Comparison of ENCODE assay signal across 12 mouse cellular contexts in genomic region chr5:128348835-128349234, GRCm38 (mm10).
DNase-seq lines count a peak whose midpoint lies in the region; ATAC-seq and TF ChIP-seq lines count a peak whose summit lies in the region.
"Had no signal": no experiment of that assay in that cellular context is flagged by ENCODE, and none has a peak within 500 bp of the region (broad histone marks: within the 10 kb centered on the region; RNA-seq: fewer than 3 reads in every experiment).

No protein-coding gene starts in this region.

- H3K27me3 ChIP-seq in kidney, postnatal 0 days (ENCODE audit: insufficient read depth, low read length), result no peaks in the 10 kb centered on the region
- H3K27me3 ChIP-seq in kidney, embryonic 14.5 days (ENCODE audit: control insufficient read depth, insufficient read depth, low read length), result no peaks in the 10 kb centered on the region
- H3K27me3 ChIP-seq in embryonic facial prominence, embryonic 14.5 days (replicated peaks; ENCODE audit: control insufficient read depth, insufficient read depth, low read length), result no peaks in the 10 kb centered on the region
- H3K27me3 ChIP-seq: forebrain, embryonic 15.5 days; limb, embryonic 13.5 days had no signal

- H3K4me1 ChIP-seq in kidney, postnatal 0 days (replicated peaks; ENCODE audit: insufficient read depth, low read length), result no peaks in the 10 kb centered on the region
- no peaks in the 10 kb centered on the region for H3K4me1 ChIP-seq in kidney, embryonic 14.5 days (ENCODE audit: control insufficient read depth, insufficient read depth, low read length)
- no peaks in the 10 kb centered on the region for H3K4me1 ChIP-seq in embryonic facial prominence, embryonic 14.5 days (ENCODE audit: control insufficient read depth, insufficient read depth, low read length)
- H3K4me1 ChIP-seq: forebrain, embryonic 15.5 days; limb, embryonic 13.5 days had no signal

- no peak for TF ChIP-seq CTCF in kidney, postnatal 0 days (IDR thresholded peaks at IDR 0.05; ENCODE audit: low read depth)

- no peaks in the 10 kb centered on the region for H3K36me3 ChIP-seq in kidney, postnatal 0 days (ENCODE audit: insufficient read depth, low read length)
- no peaks in the 10 kb centered on the region for H3K36me3 ChIP-seq in kidney, embryonic 14.5 days (ENCODE audit: control insufficient read depth, insufficient read depth, low read length)
- H3K36me3 ChIP-seq in embryonic facial prominence, embryonic 14.5 days (ENCODE audit: control insufficient read depth, insufficient read depth, low read length), result no peaks in the 10 kb centered on the region
- H3K36me3 ChIP-seq: forebrain, embryonic 15.5 days; limb, embryonic 13.5 days had no signal

- no peaks in the 10 kb centered on the region for H3K9me3 ChIP-seq in kidney, postnatal 0 days (replicated peaks; ENCODE audit: low read length)
- no peaks in the 10 kb centered on the region; the same call in 1 of the 2 replicates for H3K9me3 ChIP-seq in kidney, embryonic 14.5 days (ENCODE audit: control insufficient read depth, low read length)
- H3K9me3 ChIP-seq in embryonic facial prominence, embryonic 14.5 days (ENCODE audit: control insufficient read depth, low read length), result no peaks in the 10 kb centered on the region
- H3K9me3 ChIP-seq: forebrain, embryonic 15.5 days; limb, embryonic 13.5 days had no signal

- H3K9ac ChIP-seq in kidney, postnatal 0 days (ENCODE audit: low read depth, low read length), result no peak overlapping the region
- no peak overlapping the region for H3K9ac ChIP-seq in kidney, embryonic 14.5 days (ENCODE audit: low read depth, low read length)
- H3K9ac ChIP-seq in embryonic facial prominence, embryonic 14.5 days (ENCODE audit: low read depth, low read length), result no peak overlapping the region
- H3K9ac ChIP-seq: forebrain, embryonic 15.5 days; limb, embryonic 13.5 days had no signal

- WGBS in kidney, postnatal 0 days, result 30% methylated on average over 2 of the region's 2 CpGs
- WGBS in kidney, embryonic 14.5 days, result 26% methylated on average over 2 of the region's 2 CpGs
- 28% methylated on average over 2 of the region's 2 CpGs for WGBS in embryonic facial prominence, embryonic 14.5 days

- intact Hi-C loops in heart, postnatal 36 days (cut with DNase I), result no loop called here

- H3K27ac ChIP-seq in kidney, postnatal 0 days, result no peak overlapping the region
- no peak overlapping the region for H3K27ac ChIP-seq in kidney, embryonic 14.5 days (ENCODE audit: low read depth, low read length)
- no peak overlapping the region for H3K27ac ChIP-seq in embryonic facial prominence, embryonic 14.5 days (replicated peaks; ENCODE audit: low read depth, low read length)
- H3K27ac ChIP-seq: forebrain, embryonic 15.5 days; limb, embryonic 13.5 days had no signal

- ATAC-seq in kidney, postnatal 0 days (replicated peaks; ENCODE audit: low FRiP score, low read depth), result no peak; the same call in 1 of the 2 replicates
- no peak for ATAC-seq in kidney, embryonic 14.5 days (ENCODE audit: low FRiP score, low TSS enrichment)
- ATAC-seq in embryonic facial prominence, embryonic 14.5 days (ENCODE audit: low read depth), result no peak
- ATAC-seq: forebrain, embryonic 15.5 days had no signal

- H3K4me3 ChIP-seq in kidney, postnatal 0 days (replicated peaks; ENCODE audit: low read depth, low read length), result no peak overlapping the region
- H3K4me3 ChIP-seq in kidney, embryonic 14.5 days (ENCODE audit: low read length), result no peak overlapping the region
- H3K4me3 ChIP-seq in embryonic facial prominence, embryonic 14.5 days (ENCODE audit: low read depth, low read length), result no peak overlapping the region
- H3K4me3 ChIP-seq: forebrain, embryonic 15.5 days; limb, embryonic 13.5 days had no signal

- H3K4me2 ChIP-seq in kidney, postnatal 0 days (ENCODE audit: low read length), result no peak overlapping the region
- H3K4me2 ChIP-seq in kidney, embryonic 14.5 days (replicated peaks; ENCODE audit: low read depth, low read length), result no peak overlapping the region
- H3K4me2 ChIP-seq in embryonic facial prominence, embryonic 14.5 days (ENCODE audit: low read depth, low read length), result no peak overlapping the region
- H3K4me2 ChIP-seq: forebrain, embryonic 15.5 days; limb, embryonic 13.5 days had no signal

- peak; percentile 88 for DNase-seq in kidney, postnatal 0 days (ENCODE audit: low spot score)
- DNase-seq in 3T3-L1 (ENCODE audit: low read depth, low spot score) (peak; percentile 16), NIH3T3 (ENCODE audit: low read depth) (peak; percentile 51)
- DNase-seq in embryonic facial prominence, embryonic 14.5 days (ENCODE audit: low spot score), result peak; percentile 87
- DNase-seq in layer of hippocampus, adult 11-12 months (ENCODE audit: low spot score), result no peak
- no peak for DNase-seq in heart, postnatal 36 days
- DNase-seq in adrenal gland, postnatal 36 days, result no peak
- DNase-seq: right cerebral cortex, adult 18-20 months; thymus, postnatal 14 days had no signal

Comparison
In these comparisons a context has a peak if more than half of its experiments do, and no peak if none do; other contexts are left out.
1. DNase-seq: peak in kidney, postnatal 0 days (single experiment), 3T3-L1 (single experiment), NIH3T3 (single experiment) and embryonic facial prominence, embryonic 14.5 days (single experiment); none in layer of hippocampus, adult 11-12 months (single experiment), heart, postnatal 36 days (0 of 2) and adrenal gland, postnatal 36 days (0 of 2).